Mouse (Mus musculus) heart, adult 2 months (tissue): ENCODE results near the gene 1700019N19Rik.

Source experiments
- CTCF ChIP-seq: fragments of 200-600 bp; IDR thresholded peaks from 2 replicates; pipeline ENCODE4 v1.8.1; 2022; ENCODE audit warnings: antibody characterized with exemption, mild to moderate bottlenecking, moderate library complexity
- POLR2A ChIP-seq: fragments of 200-500 bp; IDR thresholded peaks from 2 replicates; pipeline ENCODE4 v1.6.1; 2011; ENCODE audit warnings: mild to moderate bottlenecking, low read depth, low read length, control low read depth; ENCODE audit not compliant: insufficient read depth

DNA sequence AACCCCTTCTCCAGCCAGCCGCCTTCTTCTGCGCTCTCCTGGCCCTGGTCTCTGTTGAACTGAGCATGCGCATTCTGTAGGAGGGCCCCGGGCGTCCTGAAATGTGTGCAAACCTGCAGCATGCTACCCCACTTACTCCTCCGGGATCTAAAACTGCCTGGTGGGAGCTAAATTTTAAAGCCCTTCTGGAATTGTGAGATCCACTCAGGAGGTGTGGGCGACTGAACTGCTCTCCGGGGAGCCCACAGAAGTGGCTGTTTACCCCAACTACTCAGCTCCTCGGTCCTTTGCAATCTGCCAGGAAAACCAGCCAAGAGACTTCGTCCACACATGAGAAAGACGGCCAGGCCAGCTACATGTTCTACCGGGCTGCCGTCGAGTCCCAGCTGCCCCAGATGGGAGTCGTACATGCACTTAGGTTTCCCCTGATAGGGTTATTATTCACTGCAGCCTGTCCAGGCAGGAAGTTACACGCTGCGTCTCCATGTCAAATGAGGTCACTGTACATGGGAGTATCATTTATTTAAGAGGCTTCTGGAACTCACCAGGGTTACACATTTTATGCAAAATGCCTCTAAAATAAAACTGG is 22.3 kb upstream of the 1700019N19Rik start:
- TF ChIP-seq CTCF (no peak), POLR2A (no peak)
